Mouse (Mus musculus) forebrain, postnatal 0 days (tissue): Measurements from ENCODE around the gene Pttg1. TPM values are rescaled to one million over a fixed set of nuclear protein-coding genes. Genes with fewer than 3 reads are reported as not detected.
A peak's percentile ranks its signal among the peaks of the same experiment; 100 is the strongest.

Experiments
- ATAC-seq: fragments of 200-750 bp; cut with Nextera tagmentation; 2 replicates; pipeline ENCODE4 v1.8.0; 2017; ENCODE audit warnings: mild to moderate bottlenecking, moderate library complexity
- DNase-seq: peaks from one replicate; pipeline ENCODE4 v3.0.0-alpha.2; 2015
- H3K27ac ChIP-seq: fragments of 300-500 bp; sonication (generic); 2 replicates; pipeline ENCODE4 v1.5.1; 2014; ENCODE audit warnings: low read depth, mild to moderate bottlenecking, antibody characterized with exemption, low read length, moderate library complexity, mixed read lengths
- H3K27me3 ChIP-seq: fragments of 300-500 bp; sonication (generic); 2 replicates; pipeline ENCODE4 v1.6.1; 2014; ENCODE audit warnings: mild to moderate bottlenecking, low read length, mixed read lengths; ENCODE audit not compliant: insufficient read depth
- H3K36me3 ChIP-seq: fragments of 300-500 bp; sonication (generic); 2 replicates; pipeline ENCODE4 v1.6.1; 2014; ENCODE audit warnings: mild to moderate bottlenecking, moderate library complexity; ENCODE audit not compliant: insufficient read depth
- H3K4me1 ChIP-seq: fragments of 300-500 bp; sonication (generic); 2 replicates; pipeline ENCODE4 v1.6.1; 2014; ENCODE audit warnings: antibody characterized with exemption; ENCODE audit not compliant: insufficient read depth
- H3K4me2 ChIP-seq: fragments of 300-500 bp; sonication (generic); 2 replicates; pipeline ENCODE4 v1.6.1; 2014; ENCODE audit warnings: low read depth, mild to moderate bottlenecking, moderate library complexity
- H3K4me3 ChIP-seq: fragments of 300-500 bp; sonication (generic); 2 replicates; pipeline ENCODE4 v1.5.1; 2014; ENCODE audit warnings: low read depth, low read length, mixed read lengths
- H3K9ac ChIP-seq: fragments of 300-500 bp; sonication (generic); 2 replicates; pipeline ENCODE4 v1.6.1; 2014; ENCODE audit warnings: mild to moderate bottlenecking
- H3K9me3 ChIP-seq: fragments of 300-500 bp; sonication (generic); 2 replicates; pipeline ENCODE4 v1.6.1; 2016; ENCODE audit warnings: low read length
- CTCF ChIP-seq: sonication (generic); IDR thresholded peaks from 2 replicates; pipeline ENCODE4 v1.5.1; 2016; ENCODE audit warnings: antibody characterized with exemption, control low read depth, low read depth
- WGBS: fragments of 180-500 bp; shearing (Covaris S2); extraction: QIAGEN DNeasy Blood & Tissue Kit; methylation state at CpG from one replicate; pipeline ENCODE4 v1.1.7; 2014; 5-methylcytosine and 5-hydroxymethylcytosine counted together
- microRNA counts: library from miRNA; unstranded; fragments of <30 nt; microRNA quantifications from one replicate; lab custom pipeline; 2015
- microRNA-seq, 2 experiments: library from miRNA; unstranded; fragments of <30 nt; microRNA quantifications; one replicate each; pipeline ENCODE4; 2016
- polyA plus RNA-seq: library from polyadenylated mRNA; unstranded; fragments of >200 nt; fragmentation: Nextera tagmentation; extraction: Ambion mirVana; gene quantifications from 2 replicates; pipeline ENCODE4 v1.2.1, GENCODE M21; 2015
- total RNA-seq: library from RNA; depleted of rRNA; stranded (reverse); fragments of >200 nt; gene quantifications from 2 replicates; pipeline ENCODE4 v1.2.3, GENCODE M21; 2014; rRNA removed

The Pttg1 gene
- total and polyA plus RNA-seq, 2 experiments from 2014 or later, result 21.3 to 52.1 TPM

DNA sequence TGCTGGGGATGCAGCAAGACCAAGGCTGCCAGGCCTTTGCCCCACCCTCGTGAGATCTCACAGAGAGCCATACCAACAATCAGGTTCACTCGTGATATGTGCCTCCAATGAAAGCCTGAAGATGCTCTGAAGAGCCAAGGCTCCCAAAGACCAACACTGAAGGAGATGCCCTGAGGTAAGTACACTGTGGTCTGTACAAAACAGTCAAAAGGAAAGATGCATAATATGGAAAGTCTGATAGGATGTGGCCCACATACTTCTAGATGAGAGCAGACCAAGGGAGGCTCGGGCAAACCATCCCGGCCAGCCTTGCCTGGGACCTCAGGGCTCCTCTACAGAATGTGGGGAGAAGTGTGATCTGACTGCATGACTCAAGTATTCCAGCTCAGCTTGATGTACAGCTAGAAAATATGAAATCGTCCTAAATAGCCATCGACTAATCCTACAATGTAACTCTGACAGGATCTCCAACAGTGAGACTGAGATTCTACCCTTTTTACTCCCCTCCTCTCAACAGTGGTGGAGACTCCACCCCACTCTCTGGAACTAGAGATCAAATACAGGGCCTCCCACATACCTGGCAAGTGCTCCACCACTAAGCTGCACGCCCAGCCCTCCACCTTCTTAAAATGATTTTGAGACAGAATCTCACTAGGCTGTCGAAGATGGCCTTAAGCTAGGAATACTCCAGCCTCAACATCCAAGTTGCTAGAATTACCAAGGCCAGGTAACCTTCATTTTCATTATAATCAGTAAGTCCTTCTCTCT, 48.8 kb downstream of the Pttg1 start:
- Histone ChIP-seq H3K4me1 (no peaks in the 10 kb centered on the region), H3K27me3 (no peaks in the 10 kb centered on the region), H3K36me3 (no peaks in the 10 kb centered on the region), H3K4me2 (no peak overlapping the region), H3K9ac (no peak overlapping the region), H3K27ac (no peak overlapping the region), H3K4me3 (no peak overlapping the region), H3K9me3 (no peaks in the 10 kb centered on the region)
- DNase-seq (no peak), ATAC-seq (no peak)
- no peak for TF ChIP-seq CTCF
- 91% methylated on average over 8 of the region's 8 CpGs for WGBS

GRCm38 (mm10) chr11:43376598-43376997, 49.5 kb downstream of the Pttg1 start:
- no peak overlapping the region for H3K4me2 ChIP-seq
- WGBS, result 96% methylated on average over 1 of the region's 1 CpGs
- no peaks in the 10 kb centered on the region for H3K27me3 ChIP-seq
- no peak overlapping the region for H3K9ac ChIP-seq
- no peaks in the 10 kb centered on the region for H3K9me3 ChIP-seq
- no peak for DNase-seq
- TF ChIP-seq CTCF, result no peak
- H3K27ac ChIP-seq, result no peak overlapping the region
- no peaks in the 10 kb centered on the region for H3K4me1 ChIP-seq
- ATAC-seq, result no peak
- no peak overlapping the region for H3K4me3 ChIP-seq
- H3K36me3 ChIP-seq, result no peaks in the 10 kb centered on the region

DNA sequence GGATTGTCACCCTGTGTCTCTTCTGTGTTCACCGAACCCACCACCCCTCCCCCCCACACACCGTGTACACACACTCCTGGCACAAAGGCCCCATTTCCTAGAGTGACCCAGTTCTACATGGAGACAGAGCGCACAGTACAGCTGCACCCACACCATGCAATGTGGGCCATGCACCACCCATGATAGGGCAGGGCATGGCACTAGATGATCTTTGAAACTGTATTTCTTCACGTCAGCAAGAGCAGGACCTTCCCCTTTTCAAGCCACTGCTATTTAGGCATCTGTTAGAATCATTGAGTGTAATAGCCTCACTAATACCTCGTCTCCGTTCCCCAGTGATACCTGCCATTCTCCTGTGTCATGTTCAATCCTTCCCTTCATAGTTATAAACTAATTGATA, 51.1 kb downstream of the Pttg1 start:
- H3K27me3 ChIP-seq, result no peaks in the 10 kb centered on the region
- no peak overlapping the region for H3K4me2 ChIP-seq
- DNase-seq (no peak), ATAC-seq (no peak)
- H3K36me3 ChIP-seq, result no peaks in the 10 kb centered on the region
- no peak overlapping the region for H3K9ac ChIP-seq
- no peak for TF ChIP-seq CTCF
- no peaks in the 10 kb centered on the region for H3K4me1 ChIP-seq
- 89% methylated on average over 6 of the region's 6 CpGs for WGBS
- H3K9me3 ChIP-seq, result no peaks in the 10 kb centered on the region
- no peak overlapping the region for H3K4me3 ChIP-seq
- no peak overlapping the region for H3K27ac ChIP-seq

DNA sequence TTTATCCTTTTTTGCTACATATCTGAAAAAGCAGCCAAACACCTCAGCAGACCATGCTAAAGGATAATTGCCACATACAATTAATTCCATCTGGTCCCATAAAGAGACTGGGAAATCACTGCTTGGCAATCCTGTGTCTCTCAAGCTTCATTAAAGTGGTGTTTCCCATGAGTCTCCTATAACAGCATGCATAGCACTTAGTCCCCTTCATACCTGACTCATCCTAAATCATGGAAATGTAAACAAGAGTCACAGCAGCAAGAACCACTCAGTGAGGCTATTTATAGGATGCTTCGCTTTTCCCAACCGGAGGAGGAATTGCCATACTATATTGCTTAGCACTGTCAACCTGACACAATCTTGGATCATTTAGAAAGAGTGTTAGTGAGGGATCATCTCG, 52.7 kb downstream of the Pttg1 start:
- TF ChIP-seq CTCF, result no peak
- H3K36me3 ChIP-seq, result no peaks in the 10 kb centered on the region
- ATAC-seq, result no peak
- DNase-seq, result no peak
- H3K9me3 ChIP-seq, result no peaks in the 10 kb centered on the region
- H3K4me2 ChIP-seq, result no peak overlapping the region
- no peaks in the 10 kb centered on the region for H3K4me1 ChIP-seq
- WGBS, result 87% methylated on average over 3 of the region's 3 CpGs
- no peak overlapping the region for H3K4me3 ChIP-seq
- no peaks in the 10 kb centered on the region for H3K27me3 ChIP-seq
- no peak overlapping the region for H3K27ac ChIP-seq
- H3K9ac ChIP-seq, result no peak overlapping the region

- WGBS, result 95% methylated on average over 3 of the region's 3 CpGs
- H3K27me3 ChIP-seq, result no peaks in the 10 kb centered on the region
- H3K9me3 ChIP-seq, result no peaks in the 10 kb centered on the region
- H3K9ac ChIP-seq, result no peak overlapping the region
- no peaks in the 10 kb centered on the region for H3K36me3 ChIP-seq
- no peaks in the 10 kb centered on the region for H3K4me1 ChIP-seq
- H3K27ac ChIP-seq, result no peak overlapping the region
- no peak for TF ChIP-seq CTCF
- no peak overlapping the region for H3K4me2 ChIP-seq
- no peak for ATAC-seq
- no peak for DNase-seq
- H3K4me3 ChIP-seq, result no peak overlapping the region
Measured at GRCm38 (mm10) chr11:43371807-43372206, 54.2 kb downstream of the Pttg1 start.

MicroRNA genes within 50 kb of the gene (microRNA counts, 519-probe panel; counts per million panel counts)
- 3,273 counts per million, percentile 28 among the panel's probes with 10 or more counts for microRNA mmu-miR-146a (lab: Ali Mortazavi, UCI)

Small RNA genes lying within 50 kb of the gene (microRNA-seq; reads per million reads assigned to microRNA genes)
- gene Mir146, result 71.5 to 86.5 reads per million in 2 experiments

Other genes starting within 250 kb of the Pttg1 start
- 29.5 and 35.7 TPM in 2 replicates for gene Slu7, start 7.5 kb upstream of the Pttg1 start, total RNA-seq
- 56.0 and 59.1 TPM in 2 replicates for gene Slu7, start 7.5 kb upstream of the Pttg1 start, polyA plus RNA-seq
- gene C1qtnf2, start 48.0 kb upstream of the Pttg1 start, total RNA-seq, result 15.5 and 16.8 TPM in 2 replicates
- gene C1qtnf2, start 48.0 kb upstream of the Pttg1 start, polyA plus RNA-seq, result 17.6 and 18.7 TPM in 2 replicates
- gene Ccnjl, start 102.5 kb upstream of the Pttg1 start, total RNA-seq, result 1.3 and 1.8 TPM in 2 replicates
- 2.3 and 4.5 TPM in 2 replicates for gene Ccnjl, start 102.5 kb upstream of the Pttg1 start, polyA plus RNA-seq
- gene 4933415A04Rik, start 160.8 kb upstream of the Pttg1 start, total RNA-seq, result 0.76 and 1.5 TPM in 2 replicates
- gene 4933415A04Rik, start 160.8 kb upstream of the Pttg1 start, polyA plus RNA-seq, result 1.2 and 1.8 TPM in 2 replicates
- gene Fabp6, start 175.3 kb upstream of the Pttg1 start, total RNA-seq, result not detected in 2 replicates
- gene Fabp6, start 175.3 kb upstream of the Pttg1 start, polyA plus RNA-seq, result not detected in 2 replicates